Mouse (Mus musculus) small intestine, adult 2 months (tissue): Measurements from ENCODE around the gene Nploc4.

Experiments used
- CTCF ChIP-seq: fragments of 200-500 bp; IDR thresholded peaks from 2 replicates; pipeline ENCODE4 v1.5.1; 2012; ENCODE audit warnings: low read depth, mild to moderate bottlenecking, control low read depth, inconsistent platforms, low read length, moderate library complexity, mixed read lengths; ENCODE audit not compliant: insufficient replicate concordance, insufficient read length; ENCODE audit errors: extremely low read depth
- POLR2A ChIP-seq: fragments of 200-500 bp; IDR thresholded peaks from 2 replicates; pipeline ENCODE4 v1.6.1; 2012; ENCODE audit warnings: low read depth, mild to moderate bottlenecking, control low read depth, inconsistent platforms, low read length, moderate library complexity

GRCm38 (mm10) chr11:120376302-120377160 is 61.0 kb downstream of the Nploc4 start:
- TF ChIP-seq CTCF = no peak
- no peak for TF ChIP-seq POLR2A
